Mouse (Mus musculus): ENCODE results near the gene Crybb1. TPM values are rescaled to one million over a fixed set of nuclear protein-coding genes. Genes with fewer than 3 reads are reported as not detected.

The Crybb1 gene
- polyA plus RNA-seq, 1 experiment: 1.6 TPM

DNA sequence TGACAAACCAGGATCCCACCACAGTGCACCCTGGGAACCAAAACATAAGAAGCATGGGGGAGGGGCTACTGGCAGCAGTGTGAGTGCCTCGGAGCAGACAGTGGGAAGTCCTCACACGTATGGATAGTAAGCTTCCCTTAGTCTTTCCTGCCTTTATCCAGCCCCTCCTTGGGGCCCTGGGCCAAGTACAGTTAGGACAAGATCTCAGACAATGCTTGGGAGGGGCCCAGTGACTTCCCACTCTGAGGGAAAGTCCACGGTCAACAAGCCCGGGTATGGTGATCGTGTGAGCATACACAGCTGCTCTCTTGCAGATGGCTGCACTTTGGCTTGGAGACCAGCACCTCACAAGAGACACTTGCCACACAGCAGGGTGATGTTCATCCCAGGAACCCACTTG is 61.7 kb downstream of the Crybb1 start:
- DNase-seq (ENCODE audit: low read depth): no peak
- no peak for TF ChIP-seq CTCF (IDR thresholded peaks at IDR 0.05; ENCODE audit: borderline replicate concordance, extremely low read depth, insufficient read depth, insufficient read length)
- TF ChIP-seq POLR2A (IDR thresholded peaks at IDR 0.05; ENCODE audit: borderline replicate concordance, extremely low read depth, insufficient read depth, insufficient read length, poor library complexity, severe bottlenecking): no peak

Other genes starting within 250 kb of the Crybb1 start
- gene Cryba4, start 3.3 kb upstream of the Crybb1 start, polyA plus RNA-seq (2012; rRNA removed): 1.00 and 1.6 TPM in 2 replicates
- 20.1 and 24.6 TPM in 2 replicates for gene Tpst2, start 20.9 kb downstream of the Crybb1 start, polyA plus RNA-seq (2012; rRNA removed)
- 41.2 and 44.6 TPM in 2 replicates for gene Tfip11, start 70.5 kb downstream of the Crybb1 start, polyA plus RNA-seq (2012; rRNA removed)
- 69.5 and 105 TPM in 2 replicates for gene Srrd, start 87.2 kb downstream of the Crybb1 start, polyA plus RNA-seq (2012; rRNA removed)
- gene Hps4, start 87.3 kb downstream of the Crybb1 start, polyA plus RNA-seq (2012; rRNA removed): 63.3 and 77.7 TPM in 2 replicates
- gene Gm6583, start 100.2 kb downstream of the Crybb1 start, polyA plus RNA-seq (2012; rRNA removed): not detected in 2 replicates
- gene Asphd2, start 139.1 kb downstream of the Crybb1 start, polyA plus RNA-seq (2012; rRNA removed): 120 and 140 TPM in 2 replicates
- not detected in 2 replicates for gene Gm6588, start 193.6 kb downstream of the Crybb1 start, polyA plus RNA-seq (2012; rRNA removed)